Mouse (Mus musculus) mouse trophoblast stem cell (cell line): ENCODE data around the gene Slc2a1.

Source experiments
- in situ Hi-C, 2 experiments: fragments of 300-500 bp; cut with MseI, MboI; formaldehyde crosslinking; loops; 2 replicates in 1 of 2; 3 replicates in 1 of 2; pipeline ENCODE4 v1.15.1; 2025

Slc2a1 gene

GRCm38 (mm10) chr4:119129096-119129495, 20.6 kb downstream of the Slc2a1 start:
- in situ Hi-C loops: no loop called here

GRCm38 (mm10) chr4:119131189-119131910, 22.8 kb downstream of the Slc2a1 start:
- in situ Hi-C loops: no loop called here

GRCm38 (mm10) chr4:119133306-119133705, 24.8 kb downstream of the Slc2a1 start:
- in situ Hi-C loops: no loop called here

GRCm38 (mm10) chr4:119133860-119134259, 25.3 kb downstream of the Slc2a1 start:
- in situ Hi-C loops: no loop called here

- in situ Hi-C loops: no loop called here
These were observed 28.8 kb downstream of the Slc2a1 start for GRCm38 (mm10) chr4:119137313-119137712.

GRCm38 (mm10) chr4:119138171-119138570, 29.7 kb downstream of the Slc2a1 start:
- in situ Hi-C loops: no loop called here

- in situ Hi-C loops: no loop called here
These were observed 30.3 kb downstream of the Slc2a1 start for GRCm38 (mm10) chr4:119138776-119139175.

GRCm38 (mm10) chr4:119140126-119140525, 31.6 kb downstream of the Slc2a1 start:
- in situ Hi-C loops: no loop called here

- in situ Hi-C loops: no loop called here
These were observed 32.7 kb downstream of the Slc2a1 start for GRCm38 (mm10) chr4:119141191-119141590.

- in situ Hi-C loops: no loop called here
These were observed 33.8 kb downstream of the Slc2a1 start for GRCm38 (mm10) chr4:119142230-119142871.

GRCm38 (mm10) chr4:119146816-119147215, 38.3 kb downstream of the Slc2a1 start:
- in situ Hi-C loops: no loop called here

GRCm38 (mm10) chr4:119147347-119147746, 38.8 kb downstream of the Slc2a1 start:
- in situ Hi-C loops: no loop called here

- in situ Hi-C loops: no loop called here
These were observed 40.2 kb downstream of the Slc2a1 start for GRCm38 (mm10) chr4:119148741-119149140.

GRCm38 (mm10) chr4:119157186-119157585, 48.7 kb downstream of the Slc2a1 start:
- in situ Hi-C loops: loop anchor here (25.0 kb wide), 1 partner anchor 520 kb away; no protein-coding TSS in a partner anchor

- in situ Hi-C loops: loop anchor here (25.0 kb wide), 1 partner anchor 521 kb away; no protein-coding TSS in a partner anchor
These were observed 49.4 kb downstream of the Slc2a1 start for GRCm38 (mm10) chr4:119157891-119158290.

- in situ Hi-C loops: loop anchor here (10.0 to 25.0 kb wide), 2 partner anchors 167 to 524 kb away; no protein-coding TSS in a partner anchor
These were observed 52.8 kb downstream of the Slc2a1 start for GRCm38 (mm10) chr4:119161358-119161757.

GRCm38 (mm10) chr4:119162990-119163389, 54.5 kb downstream of the Slc2a1 start:
- in situ Hi-C loops: loop anchor here (10.0 to 25.0 kb wide), 2 partner anchors 168 to 526 kb away; no protein-coding TSS in a partner anchor

- in situ Hi-C loops: loop anchor here (5.0 to 25.0 kb wide), 3 partner anchors 171 to 529 kb away; no protein-coding TSS in a partner anchor
These were observed 57.4 kb downstream of the Slc2a1 start for GRCm38 (mm10) chr4:119165916-119166315.

- in situ Hi-C loops: loop anchor here (5.0 to 25.0 kb wide), 3 partner anchors 172 to 530 kb away; no protein-coding TSS in a partner anchor
These were observed 58.6 kb downstream of the Slc2a1 start for GRCm38 (mm10) chr4:119167068-119167467.

- in situ Hi-C loops: loop anchor here (5.0 to 25.0 kb wide), 3 partner anchors 173 to 530 kb away; no protein-coding TSS in a partner anchor
These were observed 59.2 kb downstream of the Slc2a1 start for GRCm38 (mm10) chr4:119167663-119168062.

- in situ Hi-C loops: loop anchor here (25.0 kb wide), 1 partner anchor 536 kb away; no protein-coding TSS in a partner anchor
These were observed 64.6 kb downstream of the Slc2a1 start for GRCm38 (mm10) chr4:119172919-119173650.
